In the genomic region with DNA sequence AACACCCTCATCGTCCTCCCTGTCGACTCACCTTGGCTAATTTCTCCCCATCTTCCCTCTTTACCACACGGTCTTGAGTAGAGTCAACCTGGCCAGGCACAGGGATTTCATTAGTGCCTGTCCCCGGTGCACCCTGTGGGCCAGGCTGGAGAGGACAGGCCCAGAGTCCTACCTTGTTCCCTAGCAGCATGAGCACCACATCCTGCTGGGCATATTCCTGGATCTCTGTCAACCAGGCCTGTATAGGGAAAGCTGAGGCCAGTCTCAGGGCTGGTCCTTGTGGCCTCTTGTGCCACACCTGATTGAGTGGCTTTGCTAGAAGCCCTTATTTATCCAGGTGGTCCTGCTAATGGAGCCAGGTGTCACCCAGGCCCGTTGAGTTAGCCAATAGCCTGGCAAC, we compare ENCODE assay signal across 9 mouse cellular contexts. TPM values are rescaled to one million over a fixed set of nuclear protein-coding genes. Genes with fewer than 3 reads are reported as not detected.
A peak's percentile ranks its signal among the peaks of the same experiment; 100 is the strongest.
DNase-seq lines count a peak whose midpoint lies in the region; ATAC-seq lines count a peak whose summit lies in the region.
"Had no signal": no experiment of that assay in that cellular context is flagged by ENCODE, and none has a peak within 500 bp of the region (broad histone marks: within the 10 kb centered on the region; RNA-seq: fewer than 3 reads in every experiment).

No protein-coding gene starts in this region.

- H3K4me1 ChIP-seq in heart, embryonic 16.5 days (ENCODE audit: control insufficient read depth, insufficient read depth, low read length) = peaks cover 41% of the 10 kb centered on the region
- H3K4me1 ChIP-seq in hindbrain, embryonic 14.5 days (replicated peaks; ENCODE audit: control insufficient read depth, insufficient read depth, low read length) = peaks cover 46% of the 10 kb centered on the region
- H3K4me1 ChIP-seq in midbrain, embryonic 12.5 days = peaks cover 65% of the 10 kb centered on the region

- no peaks in the 10 kb centered on the region for H3K9me3 ChIP-seq in heart, embryonic 16.5 days (replicated peaks; ENCODE audit: control insufficient read depth, low read length)
- no peaks in the 10 kb centered on the region for H3K9me3 ChIP-seq in hindbrain, embryonic 14.5 days (ENCODE audit: control insufficient read depth, low read length)
- no peaks in the 10 kb centered on the region for H3K9me3 ChIP-seq in midbrain, embryonic 12.5 days

- no peak for ATAC-seq in heart, embryonic 16.5 days (replicated peaks; ENCODE audit: extremely low read depth, insufficient read depth, low FRiP score)
- no peak for ATAC-seq in hindbrain, embryonic 14.5 days (ENCODE audit: low FRiP score)
- no peak for ATAC-seq in midbrain, embryonic 12.5 days (ENCODE audit: low FRiP score, low read depth)

- no peak overlapping the region for H3K27ac ChIP-seq in heart, embryonic 16.5 days (ENCODE audit: low read length)
- no peak overlapping the region for H3K27ac ChIP-seq in hindbrain, embryonic 14.5 days
- H3K27ac ChIP-seq in midbrain, embryonic 12.5 days (replicated peaks) = peak overlapping the region; percentile 16

- DNase-seq in heart, adult 11 months = no peak
- DNase-seq in NIH3T3 (ENCODE audit: low read depth) = peak; percentile 17
- no peak for DNase-seq in hindbrain, embryonic 14.5 days (ENCODE audit: low spot score)
- DNase-seq in left cerebral cortex, adult 18-20 months (ENCODE audit: low spot score in 2 of 2) = no peak
- DNase-seq in cerebellum, adult 11-12 months = no peak
- DNase-seq in cerebellum, postnatal 14 days = no peak

- 31% methylated on average over 5 of the region's 5 CpGs for WGBS in heart, embryonic 16.5 days
- WGBS in hindbrain, embryonic 14.5 days = 27% methylated on average over 5 of the region's 5 CpGs
- 30% methylated on average over 5 of the region's 5 CpGs for WGBS in midbrain, embryonic 12.5 days

- peak overlapping the region; percentile 76; the same call in 1 of the 2 replicates for H3K9ac ChIP-seq in heart, embryonic 16.5 days (ENCODE audit: low read length)
- H3K9ac ChIP-seq in hindbrain, embryonic 14.5 days = peak overlapping the region; percentile 71
- peak overlapping the region; percentile 73 for H3K9ac ChIP-seq in midbrain, embryonic 12.5 days (replicated peaks)

- peak overlapping the region; percentile 89 for H3K4me2 ChIP-seq in heart, embryonic 16.5 days (ENCODE audit: low read depth, low read length)
- peak overlapping the region; percentile 85 for H3K4me2 ChIP-seq in hindbrain, embryonic 14.5 days (replicated peaks)
- peak overlapping the region; percentile 80 for H3K4me2 ChIP-seq in midbrain, embryonic 12.5 days (replicated peaks)

- no peaks in the 10 kb centered on the region for H3K27me3 ChIP-seq in heart, embryonic 16.5 days (ENCODE audit: control insufficient read depth, insufficient read depth, low read length)
- H3K27me3 ChIP-seq in hindbrain, embryonic 14.5 days (ENCODE audit: control insufficient read depth, insufficient read depth, low read length) = no peaks in the 10 kb centered on the region
- no peaks in the 10 kb centered on the region for H3K27me3 ChIP-seq in midbrain, embryonic 12.5 days

- H3K36me3 ChIP-seq in heart, embryonic 16.5 days (ENCODE audit: control insufficient read depth, insufficient read depth) = no peaks in the 10 kb centered on the region
- peaks cover 22% of the 10 kb centered on the region for H3K36me3 ChIP-seq in hindbrain, embryonic 14.5 days (replicated peaks; ENCODE audit: control insufficient read depth, insufficient read depth)
- H3K36me3 ChIP-seq in midbrain, embryonic 12.5 days = peaks cover 6% of the 10 kb centered on the region

- peak overlapping the region; percentile 78 for H3K4me3 ChIP-seq in heart, embryonic 16.5 days (ENCODE audit: low read length)
- peak overlapping the region; percentile 48; the same call in 1 of the 2 replicates for H3K4me3 ChIP-seq in hindbrain, embryonic 14.5 days (replicated peaks; ENCODE audit: low read length)
- H3K4me3 ChIP-seq in midbrain, embryonic 12.5 days = peak overlapping the region; percentile 88

RNA-seq across cellular contexts. Expression of gene Traf7, which starts 2.1 kb away (rescaled TPM):
- 77.6 and 80.7 TPM in 2 replicates for polyA plus RNA-seq in heart, embryonic 16.5 days (2015; fragmentation: Nextera tagmentation; extraction: Ambion mirVana)
- 75.0 and 82.8 TPM in 2 replicates for polyA plus RNA-seq in hindbrain, embryonic 14.5 days (2014; fragmentation: Nextera tagmentation; extraction: Ambion mirVana)
- polyA plus RNA-seq in midbrain, embryonic 12.5 days (2016; fragmentation: Nextera tagmentation; extraction: Ambion mirVana) = 92.4 and 94.9 TPM in 2 replicates
- total RNA-seq in left cerebral cortex, adult 18-20 months (2021) = 10 to 100 TPM; 64.2 to 83.9 TPM

RNA-seq across cellular contexts. Expression of gene Rab26, which starts 4.1 kb away (rescaled TPM):
- polyA plus RNA-seq in heart, embryonic 16.5 days (2015; fragmentation: Nextera tagmentation; extraction: Ambion mirVana) = 0.87 and 0.92 TPM in 2 replicates
- polyA plus RNA-seq in hindbrain, embryonic 14.5 days (2014; fragmentation: Nextera tagmentation; extraction: Ambion mirVana) = 4.2 and 5.6 TPM in 2 replicates
- polyA plus RNA-seq in midbrain, embryonic 12.5 days (2016; fragmentation: Nextera tagmentation; extraction: Ambion mirVana) = 1.9 and 2.2 TPM in 2 replicates
- 10 to 100 TPM; 45.8 to 50.0 TPM for total RNA-seq in left cerebral cortex, adult 18-20 months (2021)
- total RNA-seq: monocyte, adult 5-6 weeks had no signal

RNA-seq across cellular contexts. Expression of gene Pkd1, which starts 19.8 kb away (rescaled TPM):
- polyA plus RNA-seq in heart, embryonic 16.5 days (2015; fragmentation: Nextera tagmentation; extraction: Ambion mirVana) = 17.6 and 18.4 TPM in 2 replicates
- 28.4 and 30.4 TPM in 2 replicates for polyA plus RNA-seq in hindbrain, embryonic 14.5 days (2014; fragmentation: Nextera tagmentation; extraction: Ambion mirVana)
- polyA plus RNA-seq in midbrain, embryonic 12.5 days (2016; fragmentation: Nextera tagmentation; extraction: Ambion mirVana) = 25.1 and 27.1 TPM in 2 replicates
- total RNA-seq in left cerebral cortex, adult 18-20 months (2021) = 10 to 100 TPM; 67.5 to 71.2 TPM

RNA-seq across cellular contexts. Expression of gene Caskin1, which starts 41.5 kb away (rescaled TPM):
- 0.24 and 0.52 TPM in 2 replicates for polyA plus RNA-seq in heart, embryonic 16.5 days (2015; fragmentation: Nextera tagmentation; extraction: Ambion mirVana)
- 45.7 and 46.8 TPM in 2 replicates for polyA plus RNA-seq in hindbrain, embryonic 14.5 days (2014; fragmentation: Nextera tagmentation; extraction: Ambion mirVana)
- 20.2 and 23.0 TPM in 2 replicates for polyA plus RNA-seq in midbrain, embryonic 12.5 days (2016; fragmentation: Nextera tagmentation; extraction: Ambion mirVana)
- total RNA-seq in left cerebral cortex, adult 18-20 months (2021) = 100 to 1,000 TPM; 123 to 129 TPM
- total RNA-seq: monocyte, adult 5-6 weeks had no signal

RNA-seq across cellular contexts. Expression of gene Mlst8, which starts 51.0 kb away (rescaled TPM):
- 18.7 and 19.5 TPM in 2 replicates for polyA plus RNA-seq in heart, embryonic 16.5 days (2015; fragmentation: Nextera tagmentation; extraction: Ambion mirVana)
- polyA plus RNA-seq in hindbrain, embryonic 14.5 days (2014; fragmentation: Nextera tagmentation; extraction: Ambion mirVana) = 30.2 and 31.1 TPM in 2 replicates
- polyA plus RNA-seq in midbrain, embryonic 12.5 days (2016; fragmentation: Nextera tagmentation; extraction: Ambion mirVana) = 37.0 TPM in 2 replicates
- 10 to 100 TPM; 34.9 to 35.3 TPM for total RNA-seq in left cerebral cortex, adult 18-20 months (2021)
